Mouse (Mus musculus): ENCODE measurements at regions not wholly inside any gene's neighbourhood (a gene's known extent, or its start where the extent isn't known, plus 50 kb on each side); places are given as distances from the start of the nearest gene placed in this dataset.

GRCm38 (mm10) chr11:19073265-19073664 is 54.5 kb upstream of the Meis1 start:
- H3K27ac ChIP-seq (replicated peaks): no peak overlapping the region
- no peaks in the 10 kb centered on the region for H3K36me3 ChIP-seq (replicated peaks)
- H3K9ac ChIP-seq: no peak overlapping the region
- no peaks in the 10 kb centered on the region for H3K4me1 ChIP-seq (replicated peaks)
- 73% methylated on average over 5 of the region's 5 CpGs for WGBS (ENCODE audit: insufficient replicate concordance)
- H3K4me2 ChIP-seq: no peak overlapping the region
- H3K9me3 ChIP-seq (replicated peaks): no peaks in the 10 kb centered on the region
- H3K4me3 ChIP-seq (replicated peaks): no peak overlapping the region
- ATAC-seq (ENCODE audit: insufficient read depth): no peak
- no peaks in the 10 kb centered on the region for H3K27me3 ChIP-seq

GRCm38 (mm10) chr11:19073887-19074564 is 55.2 kb upstream of the Meis1 start:
- no peaks in the 10 kb centered on the region for H3K36me3 ChIP-seq (replicated peaks)
- H3K9ac ChIP-seq: no peak overlapping the region
- no peaks in the 10 kb centered on the region for H3K27me3 ChIP-seq
- H3K9me3 ChIP-seq (replicated peaks): no peaks in the 10 kb centered on the region
- no peak overlapping the region for H3K4me2 ChIP-seq
- no peak overlapping the region for H3K27ac ChIP-seq (replicated peaks)
- WGBS (ENCODE audit: insufficient replicate concordance): 58% methylated on average over 11 of the region's 11 CpGs
- H3K4me3 ChIP-seq (replicated peaks): no peak overlapping the region
- ATAC-seq (ENCODE audit: insufficient read depth): no peak
- H3K4me1 ChIP-seq (replicated peaks): no peaks in the 10 kb centered on the region

- Histone ChIP-seq H3K9me3 (replicated peaks) (no peaks in the 10 kb centered on the region), H3K36me3 (replicated peaks) (no peaks in the 10 kb centered on the region)
- 68% methylated on average over 15 of the region's 15 CpGs for WGBS (ENCODE audit: insufficient replicate concordance)
Measured at GRCm38 (mm10) chr11:19091101-19091857, 72.5 kb upstream of the Meis1 start.

GRCm38 (mm10) chr11:19092967-19093745 is 74.4 kb upstream of the Meis1 start:
- WGBS (ENCODE audit: insufficient replicate concordance): 49% methylated on average over 9 of the region's 9 CpGs
- H3K27me3 ChIP-seq: no peaks in the 10 kb centered on the region
- H3K9me3 ChIP-seq (replicated peaks): no peaks in the 10 kb centered on the region
- H3K27ac ChIP-seq (replicated peaks): no peak overlapping the region
- no peaks in the 10 kb centered on the region for H3K36me3 ChIP-seq (replicated peaks)
- no peaks in the 10 kb centered on the region for H3K4me1 ChIP-seq (replicated peaks)
- no peak overlapping the region for H3K4me3 ChIP-seq (replicated peaks)
- H3K4me2 ChIP-seq: no peak overlapping the region
- no peak for ATAC-seq (ENCODE audit: insufficient read depth)
- no peak overlapping the region for H3K9ac ChIP-seq

More at GRCm38 (mm10) chr11:19091101-19091857, 72.5 kb upstream of the Meis1 start:
- Histone ChIP-seq H3K9ac (no peak overlapping the region), H3K27me3 (no peaks in the 10 kb centered on the region), H3K27ac (replicated peaks) (no peak overlapping the region), H3K4me3 (replicated peaks) (no peak overlapping the region), H3K4me2 (no peak overlapping the region), H3K4me1 (replicated peaks) (no peaks in the 10 kb centered on the region)
- ATAC-seq (ENCODE audit: insufficient read depth): no peak

GRCm38 (mm10) chr11:19093749-19094148 is 75.0 kb upstream of the Meis1 start:
- Histone ChIP-seq H3K9ac (no peak overlapping the region), H3K36me3 (replicated peaks) (no peaks in the 10 kb centered on the region), H3K27me3 (no peaks in the 10 kb centered on the region), H3K4me1 (replicated peaks) (no peaks in the 10 kb centered on the region), H3K27ac (replicated peaks) (no peak overlapping the region), H3K4me2 (no peak overlapping the region), H3K4me3 (replicated peaks) (no peak overlapping the region), H3K9me3 (replicated peaks) (no peaks in the 10 kb centered on the region)
- ATAC-seq (ENCODE audit: insufficient read depth): no peak
- WGBS (ENCODE audit: insufficient replicate concordance): 60% methylated on average over 4 of the region's 4 CpGs

- 81% methylated on average over 14 of the region's 14 CpGs for WGBS (ENCODE audit: insufficient replicate concordance)
- H3K4me1 ChIP-seq (replicated peaks): no peaks in the 10 kb centered on the region
Measured at GRCm38 (mm10) chr11:19094183-19094582, 75.4 kb upstream of the Meis1 start.

GRCm38 (mm10) chr11:19102981-19103568 is 84.3 kb upstream of the Meis1 start:
- no peaks in the 10 kb centered on the region for H3K4me1 ChIP-seq (replicated peaks)
- H3K36me3 ChIP-seq (replicated peaks): no peaks in the 10 kb centered on the region
- H3K4me3 ChIP-seq (replicated peaks): no peak overlapping the region
- H3K27me3 ChIP-seq: no peaks in the 10 kb centered on the region
- H3K4me2 ChIP-seq: no peak overlapping the region
- no peak for ATAC-seq (ENCODE audit: insufficient read depth)
- H3K9me3 ChIP-seq (replicated peaks): no peaks in the 10 kb centered on the region
- WGBS (ENCODE audit: insufficient replicate concordance): 37% methylated on average over 7 of the region's 7 CpGs
- H3K27ac ChIP-seq (replicated peaks): no peak overlapping the region
- H3K9ac ChIP-seq: no peak overlapping the region

More at GRCm38 (mm10) chr11:19094183-19094582, 75.4 kb upstream of the Meis1 start:
- Histone ChIP-seq H3K9ac (no peak overlapping the region), H3K27me3 (no peaks in the 10 kb centered on the region), H3K4me2 (no peak overlapping the region), H3K27ac (replicated peaks) (no peak overlapping the region), H3K36me3 (replicated peaks) (no peaks in the 10 kb centered on the region), H3K9me3 (replicated peaks) (no peaks in the 10 kb centered on the region), H3K4me3 (replicated peaks) (no peak overlapping the region)
- ATAC-seq (ENCODE audit: insufficient read depth): no peak

- H3K27me3 ChIP-seq: no peaks in the 10 kb centered on the region
- H3K4me1 ChIP-seq (replicated peaks): no peaks in the 10 kb centered on the region
- H3K36me3 ChIP-seq (replicated peaks): no peaks in the 10 kb centered on the region
- H3K27ac ChIP-seq (replicated peaks): no peak overlapping the region
- H3K4me2 ChIP-seq: no peak overlapping the region
- H3K9me3 ChIP-seq (replicated peaks): no peaks in the 10 kb centered on the region
- ATAC-seq (ENCODE audit: insufficient read depth): no peak
- no peak overlapping the region for H3K9ac ChIP-seq
- WGBS (ENCODE audit: insufficient replicate concordance): 62% methylated on average over 6 of the region's 6 CpGs
- H3K4me3 ChIP-seq (replicated peaks): no peak overlapping the region
Measured at GRCm38 (mm10) chr11:19107180-19107579, 88.4 kb upstream of the Meis1 start.

- no peak overlapping the region for H3K27ac ChIP-seq (replicated peaks)
- H3K4me3 ChIP-seq (replicated peaks): no peak overlapping the region
- H3K4me1 ChIP-seq (replicated peaks): no peaks in the 10 kb centered on the region
- no peaks in the 10 kb centered on the region for H3K27me3 ChIP-seq
- no peak for ATAC-seq (ENCODE audit: insufficient read depth)
- 63% methylated on average over 4 of the region's 4 CpGs for WGBS (ENCODE audit: insufficient replicate concordance)
- no peaks in the 10 kb centered on the region for H3K9me3 ChIP-seq (replicated peaks)
- H3K36me3 ChIP-seq (replicated peaks): no peaks in the 10 kb centered on the region
- H3K9ac ChIP-seq: no peak overlapping the region
- no peak overlapping the region for H3K4me2 ChIP-seq
Measured at GRCm38 (mm10) chr11:19109055-19109454, 90.3 kb upstream of the Meis1 start.

GRCm38 (mm10) chr11:19111916-19112575 is 93.3 kb upstream of the Meis1 start:
- Histone ChIP-seq H3K36me3 (replicated peaks) (no peaks in the 10 kb centered on the region), H3K4me1 (replicated peaks) (no peaks in the 10 kb centered on the region), H3K27me3 (no peaks in the 10 kb centered on the region), H3K9ac (no peak overlapping the region), H3K4me2 (no peak overlapping the region), H3K4me3 (replicated peaks) (no peak overlapping the region), H3K27ac (replicated peaks) (no peak overlapping the region), H3K9me3 (replicated peaks) (no peaks in the 10 kb centered on the region)
- ATAC-seq (ENCODE audit: insufficient read depth): no peak
- WGBS (ENCODE audit: insufficient replicate concordance): 46% methylated on average over 7 of the region's 7 CpGs

Measured in liver, embryonic 15.5 days (tissue).